In the genomic region with DNA sequence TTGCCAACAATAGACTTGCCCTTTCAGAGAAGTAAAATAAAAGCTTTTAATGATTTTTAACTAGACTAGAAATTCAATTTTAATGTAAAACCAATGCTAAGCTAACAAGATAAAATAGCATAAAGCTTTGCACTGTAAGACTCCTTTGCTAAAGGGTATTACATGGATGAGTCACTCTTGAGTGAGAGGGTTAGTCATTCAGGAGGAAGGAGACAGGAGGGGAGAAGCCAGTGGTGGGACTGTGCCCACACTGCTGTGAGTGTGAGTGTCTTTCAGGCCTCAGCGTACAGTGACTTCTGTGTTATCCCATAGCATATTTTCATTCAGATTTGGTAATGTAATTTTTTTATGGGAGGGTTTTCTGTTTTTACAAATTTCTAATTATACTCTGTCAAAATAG, we compare ENCODE assay signal across 26 mouse cellular contexts. TPM values are rescaled to one million over a fixed set of nuclear protein-coding genes. Genes with fewer than 3 reads are reported as not detected.
DNase-seq lines count a peak whose midpoint lies in the region; ATAC-seq and TF ChIP-seq lines count a peak whose summit lies in the region.
"Had no signal": no experiment of that assay in that cellular context is flagged by ENCODE, and none has a peak within 500 bp of the region (broad histone marks: within the 10 kb centered on the region; RNA-seq: fewer than 3 reads in every experiment).

No protein-coding gene starts in this region.

- no peaks in the 10 kb centered on the region for H3K36me3 ChIP-seq in heart, embryonic 11.5 days (ENCODE audit: control insufficient read depth, insufficient read depth, low read length)
- no peaks in the 10 kb centered on the region for H3K36me3 ChIP-seq in heart, postnatal 0 days (replicated peaks; ENCODE audit: control insufficient read depth, insufficient read depth, low read length)
- no peaks in the 10 kb centered on the region for H3K36me3 ChIP-seq in C2C12 (ENCODE audit: control insufficient read depth, insufficient read depth)
- H3K36me3 ChIP-seq: forebrain, embryonic 15.5 days; hindbrain, embryonic 10.5 days; limb, embryonic 13.5 days; liver, embryonic 12.5 days; midbrain, embryonic 12.5 days had no signal

- H3K79me2 ChIP-seq in C2C12 (ENCODE audit: control insufficient read depth, insufficient read depth), result peaks cover 68% of the 10 kb centered on the region

- DNase-seq in heart, adult 11 months, result no peak
- no peak for DNase-seq in heart, postnatal 0 days (ENCODE audit: low spot score)
- DNase-seq in heart, adult 18-20 months, result no peak
- peak; percentile 71 for DNase-seq in brain, adult 2 months (ENCODE audit: low read depth, low spot score)
- no peak for DNase-seq in ovary, adult 18-20 months (ENCODE audit: low spot score)
- DNase-seq in adrenal gland, postnatal 25 days, result no peak
- DNase-seq: adrenal gland, postnatal 10 days; cerebellum, adult 8-10 months; cerebellum, postnatal 36 days; gastrocnemius, postnatal 14 days; kidney, adult 9 months; kidney, postnatal 14 days; layer of hippocampus, adult 9-11 months; lung, adult 18-20 months; lung, postnatal 10 days; right cerebral cortex, postnatal 14 days; spleen, adult 18-20 months had no signal

- H3K4me3 ChIP-seq in heart, embryonic 11.5 days (ENCODE audit: low read depth, low read length), result no peak overlapping the region; the same call in 1 of the 2 replicates
- peak overlapping the region; percentile 88 for H3K4me3 ChIP-seq in heart, postnatal 0 days (ENCODE audit: low read depth, low read length)
- no peak overlapping the region for H3K4me3 ChIP-seq in C2C12 (ENCODE audit: insufficient read depth, poor library complexity, severe bottlenecking)
- H3K4me3 ChIP-seq: forebrain, embryonic 15.5 days; hindbrain, embryonic 10.5 days; limb, embryonic 13.5 days; liver, embryonic 12.5 days; midbrain, embryonic 12.5 days had no signal

- H3K27me3 ChIP-seq in heart, embryonic 11.5 days (ENCODE audit: control insufficient read depth, insufficient read depth, low read length), result no peaks in the 10 kb centered on the region
- no peaks in the 10 kb centered on the region for H3K27me3 ChIP-seq in heart, postnatal 0 days (ENCODE audit: control insufficient read depth, insufficient read depth, low read length)
- no peaks in the 10 kb centered on the region for H3K27me3 ChIP-seq in C2C12 (ENCODE audit: control insufficient read depth, insufficient read depth, insufficient read length)

- TF ChIP-seq EP300 in heart, postnatal 0 days (IDR thresholded peaks at IDR 0.05; ENCODE audit: low read depth), result no peak

- H3K9ac ChIP-seq in heart, embryonic 11.5 days (ENCODE audit: low read depth, low read length), result no peak overlapping the region; the same call in 1 of the 2 replicates
- peak overlapping the region; percentile 90 for H3K9ac ChIP-seq in heart, postnatal 0 days (replicated peaks; ENCODE audit: low read depth, low read length)
- H3K9ac ChIP-seq: forebrain, embryonic 15.5 days; limb, embryonic 13.5 days; liver, embryonic 12.5 days; midbrain, embryonic 12.5 days had no signal

- H3K4me2 ChIP-seq in heart, embryonic 11.5 days, result peak overlapping the region; percentile 82
- H3K4me2 ChIP-seq in heart, postnatal 0 days (ENCODE audit: low read depth, low read length), result peak overlapping the region; percentile 71
- H3K4me2 ChIP-seq: forebrain, embryonic 15.5 days; limb, embryonic 13.5 days; liver, embryonic 12.5 days; midbrain, embryonic 12.5 days had no signal

- no peak overlapping the region for H3ac ChIP-seq in C2C12 (ENCODE audit: control insufficient read depth, insufficient read length, low read depth)

- H3K79me3 ChIP-seq in C2C12 (ENCODE audit: low read depth), result peaks cover 32% of the 10 kb centered on the region

- WGBS in heart, embryonic 11.5 days (ENCODE audit: insufficient replicate concordance), result 71% methylated on average over 1 of the region's 1 CpGs
- 49% methylated on average over 1 of the region's 1 CpGs for WGBS in heart, postnatal 0 days

- TF ChIP-seq CTCF in heart, postnatal 0 days (IDR thresholded peaks at IDR 0.05; ENCODE audit: low read depth), result no peak
- no peak for TF ChIP-seq CTCF in C2C12 (IDR thresholded peaks at IDR 0.05; ENCODE audit: control insufficient read depth, insufficient read depth, insufficient read length)

- H3K4me1 ChIP-seq in heart, embryonic 11.5 days (ENCODE audit: control insufficient read depth, insufficient read depth, low read length), result peaks cover 26% of the 10 kb centered on the region
- peaks cover 15% of the 10 kb centered on the region; the same call in 1 of the 2 replicates for H3K4me1 ChIP-seq in heart, postnatal 0 days (ENCODE audit: control insufficient read depth, insufficient read depth)

- H3K9me3 ChIP-seq in heart, embryonic 11.5 days (replicated peaks; ENCODE audit: control insufficient read depth, low read length), result no peaks in the 10 kb centered on the region
- no peaks in the 10 kb centered on the region for H3K9me3 ChIP-seq in heart, postnatal 0 days (replicated peaks; ENCODE audit: control insufficient read depth, low read length)
- H3K9me3 ChIP-seq: forebrain, embryonic 15.5 days; hindbrain, embryonic 10.5 days; limb, embryonic 13.5 days; liver, embryonic 12.5 days; midbrain, embryonic 12.5 days had no signal

- no peak for ATAC-seq in heart, embryonic 11.5 days (replicated peaks; ENCODE audit: insufficient number of reproducible peaks, low FRiP score, low TSS enrichment)
- no peak for ATAC-seq in heart, postnatal 0 days (ENCODE audit: insufficient read depth, low read depth)
- ATAC-seq: forebrain, embryonic 15.5 days; hindbrain, postnatal 0 days; intestine, embryonic 16.5 days; liver, embryonic 12.5 days had no signal

- peak overlapping the region; percentile 96 for H3K27ac ChIP-seq in heart, embryonic 11.5 days (ENCODE audit: low read depth, low read length)
- peak overlapping the region; percentile 97 for H3K27ac ChIP-seq in heart, postnatal 0 days (ENCODE audit: low read depth)
- H3K27ac ChIP-seq: forebrain, embryonic 15.5 days; hindbrain, embryonic 10.5 days; hindbrain, postnatal 0 days; limb, embryonic 13.5 days; liver, embryonic 12.5 days; midbrain, embryonic 12.5 days had no signal

TF ChIP-seq in C2C12, 6 proteins besides CTCF, POLR2A, EP300 and RAD21:
- TF ChIP-seq FOSL1 (IDR thresholded peaks at IDR 0.05; ENCODE audit: insufficient read depth, low read length, poor library complexity, severe bottlenecking) (peak; percentile 90), MYOG (IDR thresholded peaks at IDR 0.05; ENCODE audit: control insufficient read depth, extremely low read depth, insufficient read length) (no peak), MAX (IDR thresholded peaks at IDR 0.05) (no peak), MYOD1 (IDR thresholded peaks at IDR 0.05; ENCODE audit: control insufficient read depth, insufficient read length, low read depth) (no peak), CEBPB (IDR thresholded peaks at IDR 0.05; ENCODE audit: low read depth) (no peak), USF1 (IDR thresholded peaks at IDR 0.05; ENCODE audit: low read depth) (no peak)
TF ChIP-seq in C2C12: peak in this region for 1.

RNA-seq across cellular contexts. Expression of a gene that starts 3.8 kb away (rescaled TPM):
- polyA plus RNA-seq in heart, embryonic 11.5 days (2014; fragmentation: Nextera tagmentation; extraction: Ambion mirVana), result 95.7 and 114 TPM in 2 replicates
- total RNA-seq in heart, postnatal 0 days (2014; rRNA removed; ENCODE audit: low replicate concordance), result 172 and 198 TPM in 2 replicates
- 103 and 107 TPM in 2 replicates for polyA plus RNA-seq in heart, postnatal 0 days (2015; fragmentation: Nextera tagmentation; extraction: Ambion mirVana)
- 100 to 1,000 TPM; 139 to 143 TPM for total RNA-seq in heart, adult 18-20 months (2021)
- polyA plus RNA-seq in C2C12 (2012; fragmentation: generic; extraction: Trizol), result 30.0 TPM
- 2.0 and 2.2 TPM in 2 replicates for total RNA-seq in adrenal gland, postnatal 25 days (2021)

Comparison
In these comparisons a context has a peak if more than half of its experiments do, and no peak if none do; other contexts are left out.
1. RNA of a gene that starts 3.8 kb away (total RNA-seq): 172 to 198 TPM in heart, postnatal 0 days and 139 to 143 TPM in heart, adult 18-20 months; 2.0 to 2.2 TPM in adrenal gland, postnatal 25 days; every median in the first group is over 10 times any median in the second.